Mouse (Mus musculus) G1E (cell line): ENCODE measurements around the gene Ccnt1.

ENCODE experiments used
- CTCF ChIP-seq: IDR thresholded peaks from 2 replicates; pipeline ENCODE4 v1.5.1; 2012; ENCODE audit warnings: low read depth, low read length, inconsistent platforms, mixed read lengths
- GATA1 ChIP-seq: IDR thresholded peaks from 2 replicates; pipeline ENCODE4 v1.6.1; 2012; ENCODE audit warnings: borderline replicate concordance, low read length, inconsistent platforms, mixed read lengths

GRCm38 (mm10) chr15:98506253-98506957 lies 64.3 kb downstream of the Ccnt1 start:
- no peak for TF ChIP-seq CTCF
- TF ChIP-seq GATA1 = no peak
